Mouse (Mus musculus): ENCODE data around the gene Rnf222.

GRCm38 (mm10) chr11:68851644-68852485 lies 36.5 kb upstream of the Rnf222 start:
- TF ChIP-seq CTCF (IDR thresholded peaks at IDR 0.05; ENCODE audit: low read depth) (no peak), EP300 (IDR thresholded peaks at IDR 0.05; ENCODE audit: low read depth) (no peak)

All from heart, postnatal 0 days (tissue).